Mouse (Mus musculus) retina, postnatal 1 day (tissue): ENCODE measurements around the gene Armh3.

ENCODE experiments used
- DNase-seq: peaks from one replicate; pipeline ENCODE4 v3.0.0-alpha.2; 2012

The Armh3 gene

GRCm38 (mm10) chr19:45902390-45903035 lies 95.8 kb downstream of the Armh3 start:
- no peak for DNase-seq

GRCm38 (mm10) chr19:45900836-45901235 lies 97.5 kb downstream of the Armh3 start:
- no peak for DNase-seq

GRCm38 (mm10) chr19:45895726-45896125 lies 102.6 kb downstream of the Armh3 start:
- DNase-seq: no peak

DNA sequence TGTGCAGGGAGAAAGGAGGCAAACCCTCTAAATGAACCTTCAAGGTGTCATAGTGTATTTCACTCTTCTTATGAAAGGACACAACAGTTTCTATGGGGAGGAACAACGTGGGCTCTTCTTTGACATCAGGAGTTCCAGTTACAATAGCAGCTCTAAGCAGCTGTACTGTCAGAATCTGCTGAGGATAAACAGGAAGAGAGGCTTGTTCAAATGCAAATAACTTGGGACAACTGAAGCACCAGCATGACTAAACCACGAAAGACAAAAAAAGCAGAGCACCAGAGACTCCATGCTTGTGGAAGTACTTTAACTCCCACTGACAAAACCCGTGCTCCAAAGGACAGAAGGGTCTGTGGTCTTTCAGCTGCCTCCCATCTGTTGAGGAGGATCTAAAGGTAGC lies 116.2 kb downstream of the Armh3 start:
- no peak for DNase-seq

DNA sequence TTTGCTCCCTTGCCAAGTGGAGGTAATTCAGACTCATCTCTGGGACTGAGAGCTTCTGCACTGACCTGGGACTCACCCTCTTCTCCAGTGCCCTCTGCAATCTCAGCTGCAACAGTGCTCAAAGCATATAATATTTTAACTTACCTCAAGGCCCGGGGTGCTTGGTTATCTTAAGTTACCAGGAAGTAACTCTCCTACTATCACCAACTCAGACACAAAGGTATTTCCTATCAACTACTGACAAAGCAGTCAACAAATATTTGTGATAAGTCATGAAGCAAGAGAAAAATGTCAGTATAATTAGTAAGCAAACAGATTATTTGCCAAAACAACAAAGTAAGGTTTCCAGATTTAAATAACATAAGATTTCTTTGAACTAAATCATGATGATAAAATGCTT lies 125.0 kb downstream of the Armh3 start:
- no peak for DNase-seq

GRCm38 (mm10) chr19:45855284-45855920 lies 142.9 kb downstream of the Armh3 start:
- DNase-seq: no peak

- DNase-seq: no peak
These were observed 143.8 kb downstream of the Armh3 start for GRCm38 (mm10) chr19:45854521-45854920.

DNA sequence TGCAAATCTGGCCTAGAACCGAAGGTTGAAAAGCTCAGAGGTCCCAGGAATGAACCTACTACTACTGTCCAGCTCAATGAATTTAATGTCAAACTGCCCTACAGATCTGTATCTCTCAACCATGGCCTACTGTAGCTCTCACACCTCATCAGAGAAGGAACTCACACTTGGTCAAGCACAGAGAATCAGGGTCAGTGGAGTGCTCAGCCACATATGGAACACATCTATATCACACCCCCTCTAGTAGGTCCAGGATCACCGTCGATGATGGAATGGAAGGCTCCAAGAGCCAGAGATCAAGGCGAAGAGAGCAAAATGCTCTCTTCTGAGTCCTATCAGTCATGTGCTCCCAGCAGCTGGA lies 150.6 kb downstream of the Armh3 start:
- DNase-seq: no peak

GRCm38 (mm10) chr19:45847016-45847732 lies 151.1 kb downstream of the Armh3 start:
- DNase-seq: peak; percentile 11

GRCm38 (mm10) chr19:45844209-45844608 lies 154.1 kb downstream of the Armh3 start:
- no peak for DNase-seq

DNA sequence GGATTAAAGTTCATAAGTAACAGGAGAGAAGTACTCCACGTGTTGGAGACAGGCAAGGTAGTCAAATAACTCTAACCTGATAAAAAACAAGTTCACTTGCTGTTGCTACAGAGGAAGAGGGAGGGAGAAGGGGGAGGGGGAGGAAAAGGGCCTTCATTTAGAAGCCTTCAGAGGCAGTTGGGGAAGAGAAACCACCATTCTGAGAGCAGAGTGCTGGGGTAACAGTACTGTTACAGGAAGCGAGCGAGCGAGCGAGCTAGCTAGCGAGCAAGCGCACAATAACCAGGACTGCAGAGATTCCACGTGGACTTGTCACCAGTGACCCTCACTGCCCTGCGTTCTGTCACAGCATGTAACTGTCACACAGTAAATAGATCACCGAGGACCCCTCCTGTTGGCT lies 154.9 kb downstream of the Armh3 start:
- peak; percentile 49 for DNase-seq

DNA sequence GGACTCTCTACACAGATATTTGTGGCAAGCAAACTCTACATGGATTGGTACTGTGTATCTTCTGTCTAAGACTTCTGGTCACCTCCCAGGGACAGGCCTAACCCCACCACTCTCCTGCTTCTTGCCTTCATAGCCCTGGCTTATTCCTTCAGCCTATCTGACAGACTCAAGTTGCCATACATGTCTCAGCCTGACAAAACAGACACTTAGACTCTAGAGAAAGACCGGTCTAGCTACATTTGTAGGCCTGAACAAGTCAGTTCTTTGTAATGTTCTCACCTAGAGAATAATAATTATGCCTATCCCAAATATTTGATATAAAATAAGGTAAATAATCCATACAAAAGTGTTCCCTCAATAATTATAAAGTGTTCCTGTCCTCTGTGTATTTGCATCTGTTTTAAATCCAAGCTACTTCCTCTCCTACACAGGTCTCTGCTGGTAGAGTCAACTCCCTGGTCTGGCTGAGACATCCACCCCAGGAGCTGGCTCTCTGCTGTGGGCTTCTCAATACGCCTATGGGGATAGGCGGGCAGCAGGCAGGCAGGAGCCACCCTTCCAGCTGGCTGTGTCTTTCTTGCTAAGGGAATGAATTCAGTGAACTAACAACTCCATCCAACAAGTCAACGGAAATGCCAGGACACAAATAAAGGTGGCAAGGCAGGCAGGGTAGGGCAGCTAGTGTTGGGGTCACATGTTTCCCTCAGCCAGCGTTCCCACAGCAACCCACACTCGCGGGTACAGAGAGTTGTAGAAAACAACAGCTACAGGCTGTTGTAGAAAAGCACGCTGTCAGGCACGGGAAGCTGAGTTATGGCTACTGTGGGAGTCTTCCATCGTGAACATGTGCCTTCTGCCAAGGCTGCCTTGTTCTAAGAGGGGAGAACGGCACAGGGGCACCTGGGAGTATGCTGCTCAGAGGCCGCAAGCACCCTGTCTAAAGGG lies 161.0 kb downstream of the Armh3 start:
- no peak for DNase-seq

DNA sequence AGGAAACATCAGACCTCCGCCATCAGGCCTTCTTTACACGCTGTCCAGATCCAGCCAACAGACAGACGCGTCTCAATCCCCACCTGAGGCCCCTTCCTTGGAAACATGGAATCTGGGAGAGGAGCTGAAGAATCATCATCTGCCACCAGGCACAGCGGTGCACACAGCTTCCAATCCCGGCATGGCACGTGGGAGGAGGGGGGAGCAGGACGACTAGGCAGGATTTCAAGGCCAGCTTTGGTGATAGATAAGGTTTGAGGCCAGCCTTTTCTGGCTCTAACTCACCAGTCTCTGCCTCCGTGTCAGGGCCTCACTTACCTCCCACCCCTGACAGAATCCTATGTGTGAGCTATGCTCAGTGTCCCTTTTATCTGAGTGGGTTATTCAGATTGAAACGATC lies 162.8 kb downstream of the Armh3 start:
- DNase-seq: no peak

DNA sequence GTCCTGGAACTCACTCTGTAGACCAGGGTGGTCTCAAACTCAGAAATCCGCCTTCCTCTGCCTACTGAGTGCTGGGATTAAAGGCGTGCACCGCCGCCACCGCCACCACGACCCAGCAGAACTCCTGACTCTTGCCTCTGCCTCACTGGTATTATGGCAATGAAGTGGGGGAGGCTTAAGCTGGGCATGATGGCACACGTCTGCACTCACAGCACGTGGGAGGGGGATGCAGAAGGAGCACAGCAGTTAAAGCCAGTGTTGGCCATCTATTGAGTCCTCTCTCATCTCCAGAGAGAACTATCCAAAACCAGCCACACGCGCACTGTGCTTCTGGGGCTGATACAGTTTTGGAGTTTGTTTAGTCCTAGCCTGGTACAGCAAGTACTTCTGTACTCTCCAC lies 164.6 kb downstream of the Armh3 start:
- no peak for DNase-seq

DNA sequence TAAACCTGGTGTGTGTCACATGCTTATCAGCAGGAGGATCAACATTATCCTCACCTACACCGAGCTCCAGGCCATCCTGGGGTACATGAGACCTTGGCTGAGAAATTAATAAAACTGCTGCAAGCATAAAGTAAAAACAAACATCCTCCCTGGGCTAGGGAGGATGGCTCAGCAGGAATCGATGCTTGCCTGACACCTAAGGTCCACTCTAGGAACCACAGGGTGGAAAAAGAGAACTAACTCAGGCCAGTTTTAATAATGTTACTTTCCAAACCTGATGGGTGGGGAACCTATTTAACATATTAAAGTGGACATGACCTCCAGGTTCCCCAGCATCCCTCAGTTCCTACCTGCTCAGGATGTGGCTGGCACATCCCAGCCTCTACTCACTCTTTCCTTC lies 167.6 kb downstream of the Armh3 start:
- DNase-seq: no peak

- DNase-seq: no peak
These were observed 170.6 kb downstream of the Armh3 start for GRCm38 (mm10) chr19:45827736-45828135.

DNA sequence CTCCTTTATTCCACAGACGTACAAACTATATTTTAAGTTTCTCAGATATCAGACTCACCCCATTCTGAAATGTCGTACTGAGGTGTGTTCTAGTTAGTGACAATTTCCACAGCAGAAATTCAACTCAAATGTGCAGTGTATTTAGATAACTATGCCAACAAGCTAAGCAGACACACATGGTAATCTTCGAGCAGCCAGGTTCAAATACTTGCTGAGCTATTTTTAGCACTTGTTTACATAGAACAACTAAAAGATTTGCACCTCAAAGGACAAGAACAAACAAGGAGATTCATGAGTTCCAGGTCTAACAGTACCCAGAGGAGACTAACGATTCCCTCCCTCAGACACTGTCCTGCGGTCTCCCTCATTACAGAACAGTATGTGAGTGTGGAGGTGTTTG lies 171.2 kb downstream of the Armh3 start:
- no peak for DNase-seq

GRCm38 (mm10) chr19:45826146-45826545 lies 172.1 kb downstream of the Armh3 start:
- no peak for DNase-seq

- DNase-seq: no peak
These were observed 176.5 kb downstream of the Armh3 start for GRCm38 (mm10) chr19:45821832-45822231.

GRCm38 (mm10) chr19:45817816-45818490 lies 180.3 kb downstream of the Armh3 start:
- no peak for DNase-seq

DNA sequence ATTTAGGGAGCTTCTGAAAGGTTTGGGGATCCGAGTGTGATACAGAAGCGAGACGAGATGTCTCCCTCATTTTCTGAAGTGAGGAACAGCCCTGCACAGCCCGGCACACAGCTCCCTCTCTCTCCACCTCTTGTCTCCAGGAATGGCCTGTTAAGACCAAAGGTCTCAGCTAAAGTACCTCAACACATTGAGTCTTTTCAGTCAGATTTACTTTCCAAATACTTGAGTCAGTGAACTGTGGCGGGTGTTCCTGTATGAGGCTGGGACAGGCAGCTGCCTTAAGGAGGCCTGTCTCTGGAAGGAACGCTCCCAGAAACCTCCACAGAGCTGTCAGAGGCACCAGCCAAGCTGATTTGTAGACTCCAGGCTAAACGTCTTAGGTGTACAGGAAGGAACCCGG lies 181.6 kb downstream of the Armh3 start:
- DNase-seq: no peak

- DNase-seq: peak; percentile 74
These were observed 182.4 kb downstream of the Armh3 start, which contains the start of gene Kcnip2 for GRCm38 (mm10) chr19:45815831-45816405. Gene Kcnip2, minus strand, starts transcription at chr19:45816061.
